Mouse (Mus musculus) cerebellum, adult 2 months (tissue): ENCODE measurements around the gene Srgap1. TPM values are rescaled to one million over a fixed set of nuclear protein-coding genes. Genes with fewer than 3 reads are reported as not detected.

Source experiments
- DNase-seq, 2 experiments: peaks; one replicate each; pipeline ENCODE4 v3.0.0; 2021
- H3K27ac ChIP-seq: fragments of 200-500 bp; 2 replicates; pipeline ENCODE4 v1.5.1; 2012; ENCODE audit warnings: low read length, control low read depth, inconsistent platforms; ENCODE audit not compliant: insufficient read depth
- H3K27me3 ChIP-seq: fragments of 200-500 bp; 2 replicates; pipeline ENCODE4 v1.6.1; 2012; ENCODE audit warnings: inconsistent platforms, mild to moderate bottlenecking, low read length, moderate library complexity; ENCODE audit not compliant: control insufficient read depth, insufficient read depth
- H3K4me1 ChIP-seq: fragments of 200-500 bp; 2 replicates; pipeline ENCODE4 v1.6.1; 2011; ENCODE audit warnings: low read length; ENCODE audit not compliant: control insufficient read depth, insufficient read depth
- H3K4me3 ChIP-seq: fragments of 200-500 bp; replicated peaks from 2 replicates; pipeline ENCODE3; 2011; ENCODE audit warnings: mild to moderate bottlenecking, low read depth, low read length, control low read depth; ENCODE audit not compliant: insufficient read depth
- CTCF ChIP-seq: fragments of 200-500 bp; IDR thresholded peaks from 2 replicates; pipeline ENCODE4 v1.5.1; 2011; ENCODE audit warnings: low read depth, mild to moderate bottlenecking, control low read depth, low read length, moderate library complexity, borderline replicate concordance; ENCODE audit not compliant: insufficient read depth
- POLR2A ChIP-seq: fragments of 200-500 bp; IDR thresholded peaks from 2 replicates; pipeline ENCODE4 v1.6.1; 2011; ENCODE audit warnings: low read length, control low read depth, borderline replicate concordance; ENCODE audit not compliant: insufficient read depth
- WGBS: fragments of 180-500 bp; shearing (Covaris S2); methylation state at CpG from one replicate; pipeline ENCODE4 v1.1.7; 2018; 5-methylcytosine and 5-hydroxymethylcytosine counted together
- polyA plus RNA-seq: library from polyadenylated mRNA; depleted of rRNA; stranded (reverse); fragments of >200 nt; gene quantifications from 2 replicates; pipeline ENCODE4 v1.2.3, GENCODE M21; 2012

The Srgap1 gene
- polyA plus RNA-seq, 1 experiment: 18.5 TPM

DNA sequence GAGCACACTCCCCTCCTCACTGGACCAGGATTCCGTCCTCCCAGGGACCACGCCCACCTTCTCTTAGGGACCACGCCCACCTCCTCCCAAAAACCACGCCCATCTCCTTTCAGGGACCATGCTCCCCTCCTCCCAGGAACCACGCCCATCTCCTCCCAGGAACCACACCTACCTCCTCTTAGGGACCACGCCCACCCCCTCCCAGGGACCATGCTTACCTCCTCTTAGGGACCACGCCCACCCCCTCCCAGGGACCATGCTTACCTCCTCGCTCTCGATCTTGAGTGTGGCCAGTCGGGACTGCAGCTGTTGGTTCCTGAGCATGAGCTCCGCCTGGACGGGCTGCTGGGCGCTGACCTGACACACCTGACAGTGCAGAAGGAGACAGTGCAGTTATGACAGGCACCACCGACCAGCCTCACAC lies 193.7 kb downstream of the Srgap1 start:
- no peak overlapping the region for H3K4me3 ChIP-seq
- no peaks in the 10 kb centered on the region for H3K27me3 ChIP-seq
- no peak overlapping the region for H3K27ac ChIP-seq
- TF ChIP-seq POLR2A: no peak
- TF ChIP-seq CTCF: no peak
- no peak for DNase-seq
- 60% methylated on average over 14 of the region's 14 CpGs for WGBS
- no peaks in the 10 kb centered on the region for H3K4me1 ChIP-seq

DNA sequence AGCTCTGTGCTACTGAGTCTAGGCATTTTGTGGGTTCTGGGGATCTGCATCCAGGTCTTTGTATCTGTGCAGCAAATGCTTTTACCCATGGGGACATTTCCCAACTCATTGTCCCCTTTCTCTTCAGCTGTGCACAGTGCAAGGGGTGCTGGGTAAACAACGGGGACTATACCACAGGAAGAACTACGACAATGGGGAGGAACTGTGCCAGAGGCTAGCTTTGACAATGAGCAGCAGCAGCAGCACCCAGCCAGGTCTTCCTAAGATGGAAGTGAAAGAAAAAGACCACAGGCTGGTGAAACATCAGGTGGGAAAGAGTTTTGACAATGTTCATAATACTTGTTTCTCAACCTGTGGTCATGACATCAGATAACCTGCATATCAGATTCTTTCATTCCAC lies 197.6 kb downstream of the Srgap1 start:
- WGBS: 63% methylated on average over 2 of the region's 2 CpGs

DNA sequence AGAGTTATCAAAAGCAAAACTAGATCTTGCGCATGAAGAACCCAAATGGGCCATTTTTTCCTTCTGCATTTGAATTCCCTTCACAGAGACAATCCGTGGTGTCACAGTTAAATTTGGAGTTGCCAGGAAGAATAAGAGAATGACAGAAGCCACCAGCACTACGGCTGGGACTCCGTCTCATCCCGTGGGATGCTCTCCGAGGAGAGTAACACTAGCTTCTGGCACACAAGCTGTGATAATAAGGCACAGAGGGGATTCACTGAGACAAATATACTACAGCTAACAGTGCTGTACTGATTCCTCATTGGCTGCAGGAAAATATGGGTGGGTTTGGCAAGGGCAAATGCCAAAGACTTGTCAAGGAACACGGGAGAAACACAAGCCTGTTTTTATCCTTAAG lies 201.4 kb downstream of the Srgap1 start:
- no peak overlapping the region for H3K4me3 ChIP-seq
- H3K27me3 ChIP-seq: no peaks in the 10 kb centered on the region; the same call in 1 of the 2 replicates
- TF ChIP-seq POLR2A: no peak
- no peak for TF ChIP-seq CTCF
- no peak for DNase-seq
- H3K27ac ChIP-seq: no peak overlapping the region
- 54% methylated on average over 7 of the region's 7 CpGs for WGBS
- no peaks in the 10 kb centered on the region for H3K4me1 ChIP-seq

More for the DNA sequence above, 197.6 kb downstream of the Srgap1 start:
- no peaks in the 10 kb centered on the region for H3K4me1 ChIP-seq
- TF ChIP-seq POLR2A (no peak), CTCF (no peak)
- no peak overlapping the region for H3K4me3 ChIP-seq
- DNase-seq: no peak
- no peak overlapping the region for H3K27ac ChIP-seq
- H3K27me3 ChIP-seq: no peaks in the 10 kb centered on the region; the same call in 1 of the 2 replicates

DNA sequence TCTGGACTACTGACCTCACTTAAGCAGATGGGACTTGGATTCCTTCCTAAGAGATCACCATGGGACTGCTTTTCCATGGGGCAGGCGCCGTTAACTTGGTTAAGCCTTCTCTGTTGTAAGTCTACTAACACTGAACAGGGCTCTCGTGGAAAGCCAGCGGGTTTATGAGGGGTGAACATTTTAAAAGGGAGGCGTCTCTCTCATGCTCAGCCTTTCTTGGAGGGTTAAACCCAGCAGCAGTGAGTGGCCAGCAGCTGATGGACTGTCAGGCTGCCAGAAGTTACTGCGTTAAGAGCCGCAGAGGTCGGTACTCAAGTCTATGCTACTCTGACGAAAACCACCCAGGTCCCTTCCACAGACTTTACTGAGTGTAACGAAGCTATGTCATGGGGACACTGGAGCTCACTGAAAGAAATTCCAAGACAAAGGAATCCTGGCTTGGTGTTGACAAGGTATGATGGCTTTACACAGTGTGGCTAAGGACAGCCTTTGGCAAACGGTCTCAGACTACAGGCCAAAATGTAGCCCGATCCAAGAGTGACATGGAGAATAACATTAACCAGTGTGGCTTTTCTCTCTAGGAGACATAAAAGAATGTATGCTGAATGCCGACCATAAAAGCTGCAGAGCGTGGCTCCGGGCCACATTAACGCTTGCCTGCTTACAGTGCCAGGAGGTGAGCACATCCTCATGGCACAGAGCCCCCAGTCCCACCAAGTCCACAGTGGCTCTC lies 209.8 kb downstream of the Srgap1 start:
- no peaks in the 10 kb centered on the region for H3K27me3 ChIP-seq
- no peak overlapping the region for H3K27ac ChIP-seq
- 5% methylated on average over 16 of the region's 16 CpGs for WGBS
- peak overlapping the region; percentile 39 for H3K4me3 ChIP-seq
- H3K4me1 ChIP-seq: no peaks in the 10 kb centered on the region; the same call in 1 of the 2 replicates
- peak; percentile 14 to 15 for DNase-seq
- TF ChIP-seq CTCF (no peak), POLR2A (no peak)

DNA sequence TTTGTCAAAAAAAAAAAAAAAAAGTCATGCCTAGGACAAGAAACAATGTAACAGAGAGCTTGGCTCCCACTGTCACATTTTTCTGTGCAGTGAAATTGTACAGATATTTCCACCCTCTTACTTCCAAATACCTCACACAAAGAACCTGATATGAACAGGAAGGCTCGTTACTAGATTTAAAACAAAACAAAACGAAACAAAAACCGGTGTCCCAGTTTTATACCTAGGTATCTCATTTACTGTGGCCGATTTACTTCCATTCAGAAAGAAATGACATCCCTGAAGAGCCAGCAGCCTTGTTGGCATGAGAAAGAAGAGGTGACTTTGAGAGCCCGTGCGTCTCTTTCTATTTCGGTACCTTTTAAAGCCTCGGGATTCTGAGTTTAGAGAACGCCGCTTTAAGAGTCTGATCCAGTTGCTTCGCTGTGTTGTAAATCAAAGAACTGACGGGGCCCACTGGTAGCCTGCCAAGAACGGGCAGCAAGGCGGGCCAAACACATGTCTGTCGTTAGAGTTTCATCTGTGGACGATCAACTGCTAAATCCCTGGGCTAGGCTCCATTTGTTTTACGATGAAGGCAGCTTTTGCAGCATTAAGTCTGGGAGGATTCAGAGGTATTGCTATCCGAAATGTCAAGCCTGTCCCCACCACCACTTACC lies 210.5 kb downstream of the Srgap1 start:
- 8% methylated on average over 18 of the region's 18 CpGs for WGBS
- Histone ChIP-seq H3K27me3 (no peaks in the 10 kb centered on the region), H3K4me3 (peak overlapping the region; percentile 39), H3K27ac (no peak overlapping the region), H3K4me1 (no peaks in the 10 kb centered on the region; the same call in 1 of the 2 replicates)
- TF ChIP-seq POLR2A (no peak), CTCF (no peak)
- peak; percentile 21 to 26 for DNase-seq

DNA sequence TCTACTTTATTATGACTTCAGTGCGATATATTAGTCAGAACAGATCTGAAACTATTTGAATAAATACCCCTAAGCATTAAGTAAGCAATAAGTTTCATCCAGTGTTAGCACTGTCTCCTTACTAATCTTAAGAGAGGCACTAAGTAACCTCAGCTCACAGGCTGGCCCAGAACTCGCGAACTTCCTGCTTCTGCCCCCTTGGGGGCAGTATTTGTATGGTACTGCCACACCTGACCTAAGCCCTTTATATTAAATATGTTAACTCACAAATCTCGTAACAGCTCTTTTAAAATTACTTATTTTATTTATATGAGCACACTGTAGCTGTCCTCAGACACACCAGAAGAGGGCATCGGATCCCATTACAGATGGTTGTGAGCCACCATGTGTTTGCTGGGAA lies 213.7 kb downstream of the Srgap1 start:
- Histone ChIP-seq H3K27me3 (no peaks in the 10 kb centered on the region), H3K4me3 (no peak overlapping the region), H3K27ac (no peak overlapping the region), H3K4me1 (no peaks in the 10 kb centered on the region; the same call in 1 of the 2 replicates)
- TF ChIP-seq CTCF (no peak), POLR2A (no peak)
- WGBS: 94% methylated on average over 5 of the region's 5 CpGs
- DNase-seq: no peak

DNA sequence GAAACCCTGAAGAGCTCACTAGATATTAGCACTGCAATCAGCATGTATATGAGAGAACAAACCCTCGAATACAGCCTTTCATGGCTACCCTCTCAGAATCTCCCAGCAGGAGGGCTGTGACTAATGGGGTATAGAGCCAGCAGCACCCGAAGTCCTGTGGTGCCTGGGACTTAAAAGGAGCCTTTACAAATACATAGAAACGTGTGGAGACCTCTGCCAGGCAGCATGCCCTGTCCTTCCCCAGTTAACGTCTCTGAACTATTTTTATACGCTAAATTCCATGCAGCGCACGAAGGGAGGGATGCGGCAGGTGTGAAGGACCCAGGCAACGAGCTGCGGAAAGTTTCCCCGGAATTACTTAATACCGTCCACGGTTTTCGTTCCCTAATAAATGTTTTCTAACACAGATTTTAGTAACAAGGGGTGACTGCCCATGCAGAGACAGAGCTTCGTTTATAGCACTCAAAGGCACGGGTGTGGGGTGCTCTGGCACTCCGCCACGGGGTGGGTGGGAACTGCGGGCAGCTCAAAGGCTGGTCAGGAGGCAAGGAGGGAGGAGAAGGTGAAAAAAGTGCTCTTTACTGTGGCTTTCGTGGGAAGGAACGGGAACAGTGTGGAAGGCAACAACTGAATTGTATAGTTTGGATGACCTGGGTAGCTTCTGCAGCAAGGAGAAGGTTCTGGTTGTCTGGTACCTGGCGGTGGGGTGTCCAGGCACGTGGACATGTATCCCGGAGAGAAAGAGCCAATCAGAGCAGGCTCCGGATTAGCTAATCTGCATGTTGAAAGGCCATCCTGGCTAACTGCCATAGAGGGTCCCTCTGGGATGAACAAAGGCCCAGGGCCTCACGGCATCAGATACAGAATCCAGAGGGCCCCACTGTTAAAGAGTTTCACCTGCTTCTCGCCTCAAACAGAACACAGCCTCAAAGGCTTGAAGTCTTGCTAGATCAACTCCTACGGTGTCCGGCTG lies 216.5 kb downstream of the Srgap1 start:
- 38% methylated on average over 29 of the region's 29 CpGs for WGBS
- Histone ChIP-seq H3K4me1 (no peaks in the 10 kb centered on the region), H3K27ac (no peak overlapping the region), H3K4me3 (no peak overlapping the region), H3K27me3 (no peaks in the 10 kb centered on the region)
- no peak for DNase-seq
- TF ChIP-seq POLR2A (no peak), CTCF (no peak)
